Mouse (Mus musculus) kidney, postnatal 0 days (tissue): ENCODE measurements around the gene Cfap161. TPM values are rescaled to one million over a fixed set of nuclear protein-coding genes. Genes with fewer than 3 reads are reported as not detected.

Source experiments
- ATAC-seq: fragments of 200-750 bp; cut with Nextera tagmentation; replicated peaks from 2 replicates; pipeline ENCODE4 v1.8.0; 2017; ENCODE audit warnings: low read depth, moderate number of reproducible peaks, moderate TSS enrichment, moderate library complexity; ENCODE audit not compliant: low FRiP score
- DNase-seq: peaks from one replicate; pipeline ENCODE4 v3.0.0-alpha.2; 2016; ENCODE audit warnings: low spot score
- H3K27ac ChIP-seq: fragments of 300-500 bp; sonication (generic); 2 replicates; pipeline ENCODE4 v1.5.1; 2014; ENCODE audit warnings: mild to moderate bottlenecking
- H3K27me3 ChIP-seq: fragments of 300-500 bp; sonication (generic); 2 replicates; pipeline ENCODE4 v1.6.1; 2014; ENCODE audit warnings: low read length, mixed read lengths; ENCODE audit not compliant: insufficient read depth
- H3K36me3 ChIP-seq: fragments of 300-500 bp; sonication (generic); 2 replicates; pipeline ENCODE4 v1.6.1; 2014; ENCODE audit warnings: low read length, mixed read lengths; ENCODE audit not compliant: insufficient read depth
- H3K4me1 ChIP-seq: fragments of 300-500 bp; sonication (generic); replicated peaks from 2 replicates; pipeline ENCODE4 v1.6.1; 2014; ENCODE audit warnings: antibody characterized with exemption, low read length, mixed read lengths; ENCODE audit not compliant: insufficient read depth
- H3K4me2 ChIP-seq: fragments of 300-500 bp; sonication (generic); 2 replicates; pipeline ENCODE4 v1.6.1; 2014; ENCODE audit warnings: mild to moderate bottlenecking, low read length, moderate library complexity, mixed read lengths
- H3K4me3 ChIP-seq: fragments of 300-500 bp; sonication (generic); replicated peaks from 2 replicates; pipeline ENCODE4 v1.5.1; 2014; ENCODE audit warnings: low read depth, low read length
- H3K9ac ChIP-seq: fragments of 300-500 bp; sonication (generic); 2 replicates; pipeline ENCODE4 v1.6.1; 2014; ENCODE audit warnings: low read depth, low read length
- H3K9me3 ChIP-seq: fragments of 300-500 bp; sonication (generic); replicated peaks from 2 replicates; pipeline ENCODE4 v1.6.1; 2016; ENCODE audit warnings: low read length, inconsistent platforms, mixed read lengths
- CTCF ChIP-seq: IDR thresholded peaks from 2 replicates; pipeline ENCODE4 v1.5.1; 2016; ENCODE audit warnings: antibody characterized with exemption, low read depth, mild to moderate bottlenecking, moderate library complexity
- WGBS: fragments of 180-500 bp; shearing (Covaris S2); extraction: QIAGEN DNeasy Blood & Tissue Kit; methylation state at CpG from one replicate; pipeline ENCODE4 v1.1.7; 2014; 5-methylcytosine and 5-hydroxymethylcytosine counted together
- polyA plus RNA-seq: library from polyadenylated mRNA; unstranded; fragments of >200 nt; fragmentation: Nextera tagmentation; extraction: Ambion mirVana; gene quantifications from 2 replicates; pipeline ENCODE4 v1.2.1, GENCODE M21; 2015

Cfap161 gene
- polyA plus RNA-seq, 1 experiment from 2014 or later = 0.34 TPM

GRCm38 (mm10) chr7:83732781-83733180 lies 61.9 kb downstream of the Cfap161 start:
- Histone ChIP-seq H3K9me3 (no peaks in the 10 kb centered on the region), H3K27me3 (no peaks in the 10 kb centered on the region), H3K4me1 (no peaks in the 10 kb centered on the region), H3K4me2 (no peak overlapping the region), H3K9ac (no peak overlapping the region), H3K36me3 (no peaks in the 10 kb centered on the region), H3K27ac (no peak overlapping the region), H3K4me3 (no peak overlapping the region)
- no peak for TF ChIP-seq CTCF
- ATAC-seq = no peak
- 93% methylated on average over 3 of the region's 3 CpGs for WGBS
- no peak for DNase-seq

GRCm38 (mm10) chr7:83731961-83732666 lies 62.6 kb downstream of the Cfap161 start:
- no peak for TF ChIP-seq CTCF

GRCm38 (mm10) chr7:83731297-83731696 lies 63.4 kb downstream of the Cfap161 start:
- DNase-seq = no peak
- no peak for TF ChIP-seq CTCF
- WGBS = 78% methylated on average over 6 of the region's 6 CpGs

More at GRCm38 (mm10) chr7:83731961-83732666, 62.6 kb downstream of the Cfap161 start:
- Histone ChIP-seq H3K4me1 (no peaks in the 10 kb centered on the region), H3K27me3 (no peaks in the 10 kb centered on the region), H3K4me3 (no peak overlapping the region), H3K9me3 (no peaks in the 10 kb centered on the region), H3K27ac (no peak overlapping the region), H3K36me3 (no peaks in the 10 kb centered on the region), H3K4me2 (no peak overlapping the region), H3K9ac (no peak overlapping the region)
- DNase-seq (no peak), ATAC-seq (no peak)
- 87% methylated on average over 15 of the region's 15 CpGs for WGBS

GRCm38 (mm10) chr7:83726936-83727632 lies 67.6 kb downstream of the Cfap161 start:
- no peaks in the 10 kb centered on the region for H3K4me1 ChIP-seq
- no peak overlapping the region for H3K9ac ChIP-seq
- no peaks in the 10 kb centered on the region for H3K9me3 ChIP-seq
- ATAC-seq = no peak
- no peak for TF ChIP-seq CTCF
- no peaks in the 10 kb centered on the region for H3K36me3 ChIP-seq
- H3K27me3 ChIP-seq = no peaks in the 10 kb centered on the region
- WGBS = 27% methylated on average over 5 of the region's 5 CpGs
- H3K27ac ChIP-seq = no peak overlapping the region
- DNase-seq = peak; percentile 49
- no peak overlapping the region for H3K4me3 ChIP-seq
- no peak overlapping the region for H3K4me2 ChIP-seq

More at GRCm38 (mm10) chr7:83731297-83731696, 63.4 kb downstream of the Cfap161 start:
- Histone ChIP-seq H3K9me3 (no peaks in the 10 kb centered on the region), H3K9ac (no peak overlapping the region), H3K4me2 (no peak overlapping the region), H3K27me3 (no peaks in the 10 kb centered on the region), H3K4me3 (no peak overlapping the region), H3K36me3 (no peaks in the 10 kb centered on the region), H3K4me1 (no peaks in the 10 kb centered on the region), H3K27ac (no peak overlapping the region)
- ATAC-seq = no peak

GRCm38 (mm10) chr7:83725801-83726200 lies 68.9 kb downstream of the Cfap161 start:
- ATAC-seq = no peak
- Histone ChIP-seq H3K36me3 (no peaks in the 10 kb centered on the region), H3K9ac (no peak overlapping the region), H3K4me2 (no peak overlapping the region), H3K4me1 (no peaks in the 10 kb centered on the region), H3K9me3 (no peaks in the 10 kb centered on the region), H3K4me3 (no peak overlapping the region), H3K27me3 (no peaks in the 10 kb centered on the region), H3K27ac (no peak overlapping the region)
- TF ChIP-seq CTCF = no peak
- no peak for DNase-seq

- Histone ChIP-seq H3K9ac (no peak overlapping the region), H3K9me3 (no peaks in the 10 kb centered on the region), H3K4me2 (no peak overlapping the region), H3K4me3 (no peak overlapping the region), H3K4me1 (no peaks in the 10 kb centered on the region), H3K27ac (no peak overlapping the region), H3K27me3 (no peaks in the 10 kb centered on the region), H3K36me3 (no peaks in the 10 kb centered on the region)
- no peak for ATAC-seq
- no peak for DNase-seq
- 41% methylated on average over 2 of the region's 2 CpGs for WGBS
- TF ChIP-seq CTCF = no peak
These were observed 70.1 kb downstream of the Cfap161 start for GRCm38 (mm10) chr7:83724541-83724940.

Other genes starting within 250 kb of the Cfap161 start
- gene Tmc3, start 210.0 kb downstream of the Cfap161 start, polyA plus RNA-seq = 1.9 and 2.3 TPM in 2 replicates
- gene Stard5, start 162.9 kb downstream of the Cfap161 start, polyA plus RNA-seq = 45.9 and 51.2 TPM in 2 replicates
- 3.1 and 3.6 TPM in 2 replicates for gene Il16, start 49.2 kb downstream of the Cfap161 start, polyA plus RNA-seq
- gene Tlnrd1, start 89.4 kb upstream of the Cfap161 start, polyA plus RNA-seq = 10.0 and 12.8 TPM in 2 replicates
- gene Mesd, start 89.6 kb upstream of the Cfap161 start, polyA plus RNA-seq = 109 and 111 TPM in 2 replicates